Mouse (Mus musculus) heart, embryonic 16.5 days (tissue): ENCODE data around the gene Tmem255b. TPM values are rescaled to one million over a fixed set of nuclear protein-coding genes. Genes with fewer than 3 reads are reported as not detected.

ENCODE experiments used
- ATAC-seq: fragments of 200-750 bp; cut with Nextera tagmentation; replicated peaks from 2 replicates; pipeline ENCODE4 v1.8.0; 2017; ENCODE audit warnings: moderate number of reproducible peaks; ENCODE audit not compliant: insufficient read depth, low FRiP score; ENCODE audit errors: extremely low read depth
- H3K27ac ChIP-seq: fragments of 300-500 bp; sonication (generic); 2 replicates; pipeline ENCODE4 v1.5.1; 2014; ENCODE audit warnings: mild to moderate bottlenecking, low read length, control low read depth, moderate library complexity
- H3K27me3 ChIP-seq: fragments of 300-500 bp; sonication (generic); 2 replicates; pipeline ENCODE4 v1.6.1; 2014; ENCODE audit warnings: low read length, mixed read lengths; ENCODE audit not compliant: control insufficient read depth, insufficient read depth
- H3K36me3 ChIP-seq: fragments of 300-500 bp; sonication (generic); 2 replicates; pipeline ENCODE4 v1.6.1; 2014; ENCODE audit not compliant: control insufficient read depth, insufficient read depth
- H3K4me1 ChIP-seq: fragments of 300-500 bp; sonication (generic); 2 replicates; pipeline ENCODE4 v1.6.1; 2014; ENCODE audit warnings: low read length, mixed read lengths; ENCODE audit not compliant: control insufficient read depth, insufficient read depth
- H3K4me2 ChIP-seq: fragments of 300-500 bp; sonication (generic); 2 replicates; pipeline ENCODE4 v1.6.1; 2014; ENCODE audit warnings: low read depth, mild to moderate bottlenecking, control low read depth, low read length
- H3K4me3 ChIP-seq: fragments of 300-500 bp; sonication (generic); 2 replicates; pipeline ENCODE4 v1.5.1; 2014; ENCODE audit warnings: mild to moderate bottlenecking, control low read depth, low read length
- H3K9ac ChIP-seq: fragments of 300-500 bp; sonication (generic); 2 replicates; pipeline ENCODE4 v1.6.1; 2014; ENCODE audit warnings: low read length, control low read depth
- H3K9me3 ChIP-seq: fragments of 300-500 bp; sonication (generic); replicated peaks from 2 replicates; pipeline ENCODE4 v1.6.1; 2016; ENCODE audit warnings: low read length; ENCODE audit not compliant: control insufficient read depth
- WGBS: fragments of 180-500 bp; shearing (Covaris S2); extraction: QIAGEN DNeasy Blood & Tissue Kit; methylation state at CpG from one replicate; pipeline ENCODE4 v1.1.7; 2014; 5-methylcytosine and 5-hydroxymethylcytosine counted together
- polyA plus RNA-seq: library from polyadenylated mRNA; unstranded; fragments of >200 nt; fragmentation: Nextera tagmentation; extraction: Ambion mirVana; gene quantifications from 2 replicates; pipeline ENCODE4 v1.2.1, GENCODE M21; 2015

Tmem255b gene
- polyA plus RNA-seq, 1 experiment from 2014 or later, result 3.1 TPM

- 77% methylated on average over 14 of the region's 14 CpGs for WGBS
- Histone ChIP-seq H3K9me3 (no peaks in the 10 kb centered on the region), H3K36me3 (peaks cover 8% of the 10 kb centered on the region; the same call in 1 of the 2 replicates), H3K4me2 (peak overlapping the region; percentile 82), H3K27me3 (peaks cover 4% of the 10 kb centered on the region; the same call in 1 of the 2 replicates), H3K27ac (peak overlapping the region; percentile 98), H3K9ac (peak overlapping the region; percentile 46), H3K4me3 (peak overlapping the region; percentile 90), H3K4me1 (peaks cover 55% of the 10 kb centered on the region)
- ATAC-seq, result no peak
Measured at GRCm38 (mm10) chr8:13491491-13492010, 56.6 kb downstream of the Tmem255b start.

- peak overlapping the region; percentile 98 for H3K9ac ChIP-seq
- H3K36me3 ChIP-seq, result peaks cover 8% of the 10 kb centered on the region; the same call in 1 of the 2 replicates
- peak overlapping the region; percentile 90 for H3K4me3 ChIP-seq
- ATAC-seq, result peak; percentile 83
- H3K27me3 ChIP-seq, result peaks cover 4% of the 10 kb centered on the region; the same call in 1 of the 2 replicates
- H3K4me2 ChIP-seq, result peak overlapping the region; percentile 82
- 18% methylated on average over 9 of the region's 9 CpGs for WGBS
- no peaks in the 10 kb centered on the region for H3K9me3 ChIP-seq
- H3K4me1 ChIP-seq, result peaks cover 49% of the 10 kb centered on the region
- H3K27ac ChIP-seq, result peak overlapping the region; percentile 98
Measured at GRCm38 (mm10) chr8:13492198-13492995, 57.4 kb downstream of the Tmem255b start.

GRCm38 (mm10) chr8:13493011-13493410 is 58.0 kb downstream of the Tmem255b start:
- Histone ChIP-seq H3K4me2 (peak overlapping the region; percentile 82), H3K36me3 (peaks cover 8% of the 10 kb centered on the region; the same call in 1 of the 2 replicates), H3K27ac (peak overlapping the region; percentile 98), H3K9ac (peak overlapping the region; percentile 98), H3K4me3 (peak overlapping the region; percentile 90), H3K9me3 (no peaks in the 10 kb centered on the region), H3K4me1 (peaks cover 49% of the 10 kb centered on the region), H3K27me3 (peaks cover 4% of the 10 kb centered on the region; the same call in 1 of the 2 replicates)
- WGBS, result 11% methylated on average over 11 of the region's 11 CpGs
- peak; percentile 75 for ATAC-seq

DNA sequence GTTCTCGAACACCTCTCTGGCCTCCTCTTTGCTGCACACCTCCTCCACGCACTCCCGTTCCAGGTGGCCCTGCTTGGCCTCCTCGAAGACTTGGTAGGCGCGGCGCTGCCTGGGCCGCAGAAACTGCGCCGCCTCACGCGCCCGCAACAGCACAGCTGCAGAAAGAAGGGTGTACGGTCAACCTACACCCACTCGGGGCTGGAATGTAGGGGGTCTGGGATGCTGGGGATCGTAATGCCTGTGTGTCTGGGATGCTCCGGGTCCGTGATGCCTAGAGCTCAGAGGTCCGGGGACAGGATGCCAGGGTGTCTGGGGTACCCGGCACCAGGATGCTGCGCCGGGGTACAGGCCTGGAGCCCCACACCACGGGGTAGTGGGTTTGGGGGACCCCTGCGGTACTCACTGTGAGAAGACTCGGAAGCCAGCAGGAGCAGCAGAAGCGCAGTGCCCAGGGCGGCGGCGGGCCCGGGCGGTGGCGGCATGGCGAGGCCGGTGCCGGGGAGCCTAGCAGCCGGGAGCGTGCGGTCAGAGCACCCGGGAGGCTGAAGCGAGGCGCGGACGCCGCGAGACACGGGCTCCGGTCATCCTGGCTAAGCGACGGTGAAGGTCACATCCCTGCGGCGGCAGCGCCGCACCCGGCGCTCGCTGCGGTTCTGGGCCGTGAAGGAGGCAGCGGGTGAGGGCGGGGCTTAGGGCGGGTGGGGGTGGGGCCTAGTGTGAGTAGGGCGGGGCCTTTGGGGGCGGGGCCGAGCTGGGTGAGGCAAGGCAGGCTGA is 59.1 kb downstream of the Tmem255b start, which contains the start of gene Gas6:
Gas6 (minus strand) TSS at position 633 of the 774 bp plus-strand sequence.
- Histone ChIP-seq H3K27ac (peak within 1 kb of the TSS; percentile 98), H3K4me2 (peak within 1 kb of the TSS; percentile 82), H3K4me1 (peaks cover 40% of the 10 kb centered on the region), H3K36me3 (peaks cover 5% of the 10 kb centered on the region; the same call in 1 of the 2 replicates), H3K4me3 (peak within 1 kb of the TSS; percentile 90), H3K9me3 (no peaks in the 10 kb centered on the region), H3K9ac (peak within 1 kb of the TSS; percentile 98), H3K27me3 (peaks cover 4% of the 10 kb centered on the region; the same call in 1 of the 2 replicates)
- peak; percentile 16 for ATAC-seq
- WGBS, result 2% methylated on average over 60 of the region's 64 CpGs

- no peak overlapping the region for H3K27ac ChIP-seq
- H3K4me3 ChIP-seq, result no peak overlapping the region
- no peaks in the 10 kb centered on the region for H3K27me3 ChIP-seq
- no peak overlapping the region for H3K4me2 ChIP-seq
- 76% methylated on average over 3 of the region's 3 CpGs for whole genome bisulfite sequencing
- 0 out of 2 replicates have a peak, but pooled peaks cover 2% of the 10 kb centered on the region for H3K4me1 ChIP-seq
- H3K9ac ChIP-seq, result no peak overlapping the region
- ATAC-seq, result no peak
- 0 out of 2 replicates have a peak, but pooled peaks cover 2% of the 10 kb centered on the region for H3K9me3 ChIP-seq
- H3K36me3 ChIP-seq, result no peaks in the 10 kb centered on the region
Measured at GRCm38 (mm10) chr8:13501221-13501620, 66.2 kb downstream of the Tmem255b start.

DNA sequence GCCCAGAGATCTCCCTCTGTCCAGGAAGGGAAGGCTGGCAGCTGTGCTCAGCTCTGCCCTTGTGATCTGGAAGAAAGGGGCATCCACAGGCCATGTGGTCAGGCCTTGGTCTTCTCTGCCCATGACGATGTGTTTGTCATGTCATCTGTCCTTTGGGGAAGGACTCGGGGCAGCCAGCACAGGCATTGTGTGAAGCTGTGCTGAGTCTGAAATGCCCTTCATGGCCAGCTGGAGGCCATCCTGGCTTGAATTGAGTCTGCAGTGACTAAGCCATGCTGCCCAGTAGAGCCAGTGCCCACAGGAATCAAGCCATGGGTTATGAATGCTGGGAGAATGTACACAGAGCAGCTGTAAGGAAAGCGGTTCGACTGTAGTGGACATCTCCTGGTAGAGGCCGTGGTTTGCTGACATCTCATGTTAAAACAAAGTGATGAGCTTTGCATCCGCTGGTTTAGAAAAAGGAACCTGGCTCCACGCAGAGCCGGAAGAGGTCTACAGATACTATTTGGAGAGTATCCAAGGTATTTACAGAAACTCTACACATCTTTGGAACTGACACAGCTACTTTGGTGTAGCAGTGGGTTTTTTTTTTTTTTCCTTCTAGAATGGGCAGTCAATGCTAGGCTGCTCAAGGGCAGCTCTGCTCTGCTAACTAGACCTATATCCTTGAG is 69.1 kb downstream of the Tmem255b start:
- Histone ChIP-seq H3K27ac (no peak overlapping the region), H3K4me1 (peaks cover 11% of the 10 kb centered on the region), H3K36me3 (no peaks in the 10 kb centered on the region), H3K4me3 (no peak overlapping the region), H3K9ac (no peak overlapping the region), H3K27me3 (0 out of 2 replicates have a peak, but pooled peaks cover 3% of the 10 kb centered on the region), H3K4me2 (no peak overlapping the region), H3K9me3 (0 out of 2 replicates have a peak, but pooled peaks cover 2% of the 10 kb centered on the region)
- 66% methylated on average over 8 of the region's 8 CpGs for WGBS
- no peak; the same call in 1 of the 2 replicates for ATAC-seq

- H3K27me3 ChIP-seq, result 0 out of 2 replicates have a peak, but pooled peaks cover 3% of the 10 kb centered on the region
- no peak for ATAC-seq
- no peak overlapping the region for H3K9ac ChIP-seq
- peaks cover 11% of the 10 kb centered on the region for H3K4me1 ChIP-seq
- H3K9me3 ChIP-seq, result 0 out of 2 replicates have a peak, but pooled peaks cover 2% of the 10 kb centered on the region
- no peaks in the 10 kb centered on the region for H3K36me3 ChIP-seq
- H3K4me2 ChIP-seq, result no peak overlapping the region
- no peak overlapping the region for H3K4me3 ChIP-seq
- no peak overlapping the region for H3K27ac ChIP-seq
Measured at GRCm38 (mm10) chr8:13504894-13505674, 70.1 kb downstream of the Tmem255b start.

DNA sequence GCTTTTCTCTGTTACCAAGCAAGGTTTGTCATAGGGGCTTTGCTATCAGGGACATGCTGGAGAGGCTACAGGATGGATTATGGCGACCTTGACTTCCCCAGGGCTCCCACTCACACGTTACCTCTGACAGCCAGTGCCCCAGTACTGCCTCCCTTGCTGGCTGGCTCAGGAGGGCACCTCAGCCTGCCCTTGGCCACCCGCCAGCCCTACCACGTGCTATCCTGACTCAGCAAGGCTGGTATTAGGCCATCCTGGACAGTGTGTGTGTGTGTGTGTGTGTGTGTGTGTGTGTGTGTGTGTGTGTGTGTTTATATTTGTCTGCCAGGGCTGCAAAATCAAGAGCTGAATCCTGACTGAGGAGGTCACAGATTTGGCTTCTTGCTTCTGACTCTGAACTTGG is 71.9 kb downstream of the Tmem255b start:
- Histone ChIP-seq H3K9me3 (no peaks in the 10 kb centered on the region), H3K4me2 (no peak overlapping the region), H3K36me3 (no peaks in the 10 kb centered on the region), H3K4me3 (no peak overlapping the region), H3K27me3 (0 out of 2 replicates have a peak, but pooled peaks cover 3% of the 10 kb centered on the region), H3K9ac (no peak overlapping the region), H3K4me1 (peaks cover 11% of the 10 kb centered on the region), H3K27ac (no peak overlapping the region)
- peak; percentile 91 for ATAC-seq
- WGBS, result 23% methylated on average over 4 of the region's 4 CpGs
